Mouse (Mus musculus): ENCODE measurements around the gene Spdef.

Gene Spdef

DNA sequence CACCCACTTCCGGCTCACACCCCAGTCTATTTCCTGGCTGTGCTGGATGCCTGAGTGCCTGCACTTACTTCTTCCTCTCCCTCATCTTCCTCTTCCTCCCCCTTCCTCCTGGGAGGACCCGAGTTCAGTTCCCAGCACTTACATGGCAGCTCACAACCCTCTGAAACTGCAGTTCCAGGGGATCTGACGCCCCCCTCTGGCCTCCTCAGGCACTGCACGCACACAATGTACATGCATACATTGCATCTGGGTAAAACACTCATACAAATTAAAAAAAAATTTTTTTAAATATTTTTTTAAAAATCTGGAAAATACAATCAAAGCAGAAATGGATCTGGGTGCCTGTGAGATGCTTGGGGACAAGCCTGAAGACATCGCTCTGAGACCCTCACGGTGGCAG is 57.0 kb downstream of the Spdef start:
- no peak for TF ChIP-seq GATA4 (IDR thresholded peaks at IDR 0.05; ENCODE audit: insufficient replicate concordance, low read length)
